Mouse (Mus musculus): ENCODE data around the gene Mgmt.

GRCm38 (mm10) chr7:137064255-137064654 lies 169.8 kb downstream of the Mgmt start:
- TF ChIP-seq CTCF (IDR thresholded peaks at IDR 0.05; ENCODE audit: low read depth) (no peak), EP300 (IDR thresholded peaks at IDR 0.05; ENCODE audit: low read depth) (no peak)

Measured in heart, postnatal 0 days (tissue).